Mouse (Mus musculus): ENCODE data around the gene Csf2rb.

DNA sequence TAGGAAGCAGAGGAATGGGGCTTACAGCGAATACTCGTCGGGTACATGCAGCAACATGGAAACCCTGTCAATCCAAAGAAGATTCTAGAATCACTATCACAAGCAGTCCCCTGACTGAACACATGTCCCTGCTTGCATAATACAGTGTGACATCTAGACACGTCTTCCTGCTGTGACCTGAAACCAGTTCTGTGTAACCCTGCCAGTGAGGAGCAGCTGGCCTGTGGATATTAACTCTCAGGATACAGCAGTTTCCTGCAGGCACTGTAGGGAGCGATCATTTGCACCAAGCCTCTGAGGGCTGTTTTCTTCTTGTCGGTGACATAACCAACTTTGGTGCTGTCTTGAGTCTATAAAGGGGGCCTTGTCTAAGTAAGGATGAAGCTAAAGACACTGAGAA is 75.8 kb downstream of the Csf2rb start:
- TF ChIP-seq CTCF (IDR thresholded peaks at IDR 0.05) (peak; percentile 20), EP300 (IDR thresholded peaks at IDR 0.05) (no peak)

Data from lung, postnatal 0 days (tissue).